Mouse (Mus musculus) left cerebral cortex, postnatal 14 days (tissue): ENCODE measurements around the gene Ugt1a1. TPM values are rescaled to one million over a fixed set of nuclear protein-coding genes. Genes with fewer than 3 reads are reported as not detected.

ENCODE experiments used
- DNase-seq, 2 experiments: peaks; one replicate each; pipeline ENCODE4 v3.0.0; 2021 to 2022; ENCODE audit warnings: low spot score in 2 of 2, mixed read lengths in 1 of 2
- intact Hi-C: fragments of 180-260 bp; cut with DNase I; formaldehyde crosslinking; loops from one replicate; pipeline ENCODE4 v1.15.1; 2025
- total RNA-seq, 2 experiments: library from RNA; stranded (reverse); gene quantifications; 2 replicates each; pipeline ENCODE4 v1.2.3; 2021

The Ugt1a1 gene
- total RNA-seq, 2 experiments from 2014 or later = 0.15 TPM; not detected in 1

DNA sequence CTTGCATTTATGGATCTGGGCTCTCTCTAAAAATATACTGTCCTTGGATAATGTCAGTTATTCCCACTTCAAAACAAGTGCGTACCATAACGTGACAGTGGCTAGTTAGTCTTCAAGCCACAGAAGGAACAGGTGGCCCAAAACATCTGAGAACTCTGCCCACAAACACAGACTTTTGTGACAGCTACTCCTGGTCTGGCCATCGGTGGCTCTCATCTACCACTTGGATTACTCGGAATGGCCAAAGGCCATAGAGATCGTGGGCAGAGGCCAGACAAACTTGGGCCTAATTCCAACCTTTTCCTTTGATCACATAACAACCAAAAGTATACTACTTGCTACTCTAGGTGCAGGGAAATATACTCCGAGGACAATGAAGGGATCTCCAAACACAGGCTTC is 56.3 kb downstream of the Ugt1a1 start:
- DNase-seq = no peak
- intact Hi-C loops = no loop called here

Other genes with a start within 250 kb of the Ugt1a1 start
- 10 to 100 TPM; 18.5 to 23.5 TPM for gene Usp40, start 203.4 kb upstream of the Ugt1a1 start, total RNA-seq
- gene Ugt1a10, start 156.6 kb upstream of the Ugt1a1 start, total RNA-seq = not detected
- gene Ugt1a9, start 141.2 kb upstream of the Ugt1a1 start, total RNA-seq = not detected
- gene Ugt1a8, start 124.1 kb upstream of the Ugt1a1 start, total RNA-seq = not detected
- gene Ugt1a7c, start 116.9 kb upstream of the Ugt1a1 start, total RNA-seq = under 1 TPM; 0.44 to 0.49 TPM
- gene Ugt1a6b, start 108.7 kb upstream of the Ugt1a1 start, total RNA-seq = under 1 TPM; 0.20 to 0.23 TPM
- gene Ugt1a6a, start 77.2 kb upstream of the Ugt1a1 start, total RNA-seq = under 1 TPM in 1 of 2 experiments, not detected in 1; 0.40 TPM
- gene Ugt1a5, start 45.9 kb upstream of the Ugt1a1 start, total RNA-seq = under 1 TPM in 1 of 2 experiments, not detected in 1; 0.15 TPM
- gene Ugt1a2, start 11.4 kb upstream of the Ugt1a1 start, total RNA-seq = not detected
- 1 to 10 TPM; 2.7 to 3.7 TPM for gene Dnajb3, start 6.2 kb upstream of the Ugt1a1 start, total RNA-seq
- under 1 TPM; 0.04 to 0.06 TPM for gene Mroh2a, start 15.0 kb downstream of the Ugt1a1 start, total RNA-seq
- 10 to 100 TPM; 36.8 to 38.3 TPM for gene Hjurp, start 65.7 kb downstream of the Ugt1a1 start, total RNA-seq
- gene Trpm8, start 65.7 kb downstream of the Ugt1a1 start, total RNA-seq = under 1 TPM; 0.61 to 0.68 TPM
- gene Spp2, start 195.0 kb downstream of the Ugt1a1 start, total RNA-seq = not detected